Mouse (Mus musculus): ENCODE measurements around the gene Mcf2l.

The Mcf2l gene

DNA sequence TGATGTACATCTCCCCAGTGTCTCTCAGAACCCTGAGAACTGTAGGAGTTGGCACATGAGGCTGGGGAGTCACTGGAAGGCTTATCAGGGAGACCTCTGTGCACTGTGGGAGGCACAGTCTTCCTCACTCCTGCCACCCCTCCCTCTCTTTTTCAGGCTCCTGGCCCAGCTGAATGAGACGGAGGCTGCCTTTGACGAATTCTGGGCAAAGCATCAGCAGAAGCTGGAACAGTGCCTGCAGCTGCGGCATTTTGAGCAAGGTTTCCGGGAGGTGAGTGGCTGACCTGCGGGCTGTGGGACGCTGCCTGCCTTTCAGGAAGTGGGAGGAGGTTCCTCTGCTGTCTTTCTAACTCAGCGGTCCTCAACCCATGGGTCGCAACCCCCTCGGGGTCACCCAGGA lies 126.2 kb downstream of the Mcf2l start:
- DNase-seq = peak; percentile 40

DNA sequence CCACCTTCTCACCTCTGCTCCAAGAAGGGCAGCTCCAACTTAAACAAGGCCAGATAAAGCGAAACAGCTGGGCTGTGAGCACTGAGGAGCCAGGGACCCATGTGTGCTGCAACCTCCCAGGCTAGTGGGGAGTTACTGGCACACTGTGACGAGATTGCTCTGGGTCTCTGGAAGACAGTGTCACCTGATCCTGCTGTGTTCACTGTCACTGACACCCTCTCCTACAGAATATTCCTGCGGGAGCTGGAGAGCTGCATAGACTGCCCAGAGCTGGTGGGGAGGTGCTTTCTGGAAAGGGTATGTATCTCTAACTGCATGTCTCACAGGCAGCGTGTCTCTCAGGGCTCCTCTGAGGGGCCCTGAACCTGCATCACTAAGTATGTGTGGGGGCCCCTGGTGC lies 133.9 kb downstream of the Mcf2l start:
- no peak for DNase-seq

DNA sequence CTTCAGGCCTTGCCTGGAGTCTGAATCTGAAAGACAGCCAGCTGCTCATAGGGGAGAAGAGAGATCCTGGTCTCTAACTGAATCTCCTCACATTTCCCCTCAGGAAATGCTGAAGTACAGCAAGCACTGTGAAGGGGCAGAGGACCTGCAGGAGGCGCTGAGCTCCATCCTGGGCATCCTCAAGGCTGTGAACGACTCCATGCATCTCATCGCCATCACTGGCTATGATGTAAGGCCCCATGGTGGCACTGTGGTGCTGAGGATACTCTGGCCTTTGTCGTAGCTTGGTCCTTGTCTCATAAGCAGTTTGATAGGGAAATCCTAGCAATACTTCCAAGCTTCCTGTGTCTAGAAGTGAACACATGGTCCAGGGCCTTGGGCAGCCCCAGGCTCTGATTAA lies 136.7 kb downstream of the Mcf2l start:
- no peak for DNase-seq

DNA sequence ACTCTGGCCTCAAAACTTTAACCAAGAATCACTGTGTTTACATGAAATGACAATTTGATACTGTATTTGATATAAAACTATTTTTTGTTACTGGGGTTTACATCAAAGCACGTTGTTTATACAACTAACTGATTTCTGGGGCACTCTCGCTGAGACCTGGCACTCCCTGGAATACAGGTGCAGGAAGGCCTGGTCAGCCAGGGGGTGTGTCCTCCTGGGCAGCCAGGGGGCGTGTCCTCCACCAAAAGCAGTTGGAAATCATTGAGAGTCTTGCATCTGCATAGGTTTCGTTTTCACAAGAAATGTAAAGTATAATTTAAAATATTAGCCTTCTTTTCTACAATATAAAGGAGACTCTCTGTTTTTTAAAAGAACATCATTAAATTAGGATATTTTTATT lies 146.0 kb downstream of the Mcf2l start:
- DNase-seq = no peak

DNA sequence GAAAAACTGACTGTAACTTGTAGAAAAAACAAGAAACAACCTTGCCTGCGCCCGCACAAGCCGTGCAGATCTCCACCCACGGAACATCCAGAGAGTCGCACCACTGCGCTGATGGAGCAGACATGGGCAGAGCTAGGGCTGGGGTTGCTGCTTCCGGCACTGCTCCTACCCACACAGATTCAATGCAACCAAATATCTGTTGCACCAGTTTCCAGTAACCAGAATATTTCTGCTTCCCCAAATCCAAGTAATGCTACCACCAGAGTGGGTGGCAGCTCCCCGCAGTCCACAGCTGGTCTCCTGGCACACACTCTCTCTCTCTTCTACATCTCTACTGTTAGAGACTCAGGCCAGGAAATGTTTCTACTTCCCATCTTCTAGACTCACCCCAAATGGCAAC lies 148.2 kb downstream of the Mcf2l start:
- no peak for DNase-seq

DNA sequence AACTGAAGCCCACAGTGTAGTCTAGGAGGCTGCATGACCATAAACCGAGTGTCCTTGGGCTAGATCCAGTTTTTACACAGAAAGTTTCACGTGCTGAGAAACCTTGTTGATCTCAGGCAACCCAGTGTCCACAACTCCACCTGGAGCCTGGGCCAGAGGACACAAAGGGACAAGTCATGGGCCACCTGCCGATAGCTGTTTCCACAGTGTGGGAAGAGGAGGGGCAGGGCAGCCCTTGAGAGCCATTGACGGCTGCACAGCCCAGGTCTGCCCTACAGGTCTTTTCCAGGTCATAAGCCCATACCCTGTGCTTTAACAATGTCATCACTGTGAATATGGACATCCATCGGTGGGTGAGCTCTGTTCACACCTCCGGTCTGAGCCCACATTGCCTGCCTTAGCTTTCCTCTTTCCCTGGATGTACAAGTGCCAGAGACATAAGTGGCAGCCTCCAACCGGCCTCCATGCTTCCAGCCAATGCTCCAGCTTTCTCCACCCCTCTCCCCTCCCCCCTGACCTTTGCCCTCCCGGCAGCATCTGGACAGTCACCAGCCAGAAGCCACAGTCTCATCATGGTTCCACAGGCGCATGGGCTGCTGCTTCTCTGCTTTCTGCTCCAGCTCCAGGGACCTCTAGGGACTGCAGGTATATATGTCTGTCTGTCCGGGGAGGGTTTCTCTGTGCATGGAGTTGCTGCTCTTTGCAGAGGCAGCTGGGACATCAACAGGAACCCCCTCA lies 152.1 kb downstream of the Mcf2l start, which contains the start of gene F7:
Gene F7, plus strand, starts transcription at position 548 of the 738 bp plus-strand sequence.
- DNase-seq = no peak

DNA sequence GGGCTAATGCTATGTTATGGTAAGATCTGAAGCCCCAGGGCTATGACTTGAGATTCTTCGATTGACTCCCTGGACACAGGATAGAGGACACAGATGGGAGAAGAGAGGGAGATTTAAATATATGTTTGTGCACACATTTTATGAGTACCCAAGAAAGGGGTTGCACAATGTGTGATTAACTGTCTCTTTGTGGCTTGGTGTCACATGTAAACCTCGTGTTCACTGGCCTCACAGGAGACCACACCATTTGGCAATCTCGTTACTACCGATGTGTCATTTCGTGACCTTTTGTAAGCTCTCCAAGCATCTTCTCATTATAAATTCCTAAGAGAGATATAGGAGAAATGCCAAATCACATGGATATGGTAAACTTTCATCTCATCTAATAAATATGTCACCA lies 154.0 kb downstream of the Mcf2l start:
- no peak for DNase-seq

DNA sequence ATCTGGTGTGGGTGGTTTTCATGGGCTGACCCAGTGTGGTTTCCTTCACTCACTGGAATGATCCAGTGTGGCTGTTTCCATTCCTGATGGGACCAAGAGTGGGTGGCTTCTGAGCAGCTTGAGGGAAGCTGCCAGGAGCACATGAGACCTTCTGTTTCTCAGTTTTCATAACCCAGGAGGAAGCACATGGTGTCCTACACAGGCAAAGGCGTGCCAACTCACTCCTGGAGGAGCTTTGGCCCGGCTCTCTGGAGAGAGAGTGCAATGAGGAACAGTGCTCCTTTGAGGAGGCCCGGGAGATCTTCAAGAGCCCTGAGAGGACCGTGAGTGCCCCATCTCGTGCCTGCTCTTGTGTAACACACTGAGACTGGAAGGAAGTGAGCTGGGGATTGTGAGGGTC lies 154.9 kb downstream of the Mcf2l start:
- DNase-seq = peak; percentile 35

DNA sequence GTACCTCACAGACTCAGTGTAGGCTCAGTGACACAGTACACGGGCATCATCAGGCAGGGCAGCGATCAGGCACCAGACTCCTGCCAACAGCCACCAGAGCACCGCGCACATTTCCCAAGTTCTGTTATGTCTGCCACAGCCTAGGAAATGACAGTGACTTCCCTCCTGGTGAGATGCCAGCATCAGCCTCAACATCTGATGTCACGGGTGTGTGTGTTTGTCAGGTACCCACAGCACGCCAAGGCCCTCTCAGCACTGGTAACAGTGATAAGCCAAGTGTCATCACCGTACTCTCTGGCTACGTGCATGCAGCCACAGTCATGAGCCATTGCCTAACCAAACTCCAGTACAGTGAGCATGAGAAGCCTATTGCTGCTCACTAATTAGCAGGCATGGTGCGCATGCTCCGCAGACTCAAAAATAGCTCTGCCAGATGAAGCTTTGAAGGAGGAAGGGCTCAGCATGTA lies 162.8 kb downstream of the Mcf2l start:
- DNase-seq = peak; percentile 26

DNA sequence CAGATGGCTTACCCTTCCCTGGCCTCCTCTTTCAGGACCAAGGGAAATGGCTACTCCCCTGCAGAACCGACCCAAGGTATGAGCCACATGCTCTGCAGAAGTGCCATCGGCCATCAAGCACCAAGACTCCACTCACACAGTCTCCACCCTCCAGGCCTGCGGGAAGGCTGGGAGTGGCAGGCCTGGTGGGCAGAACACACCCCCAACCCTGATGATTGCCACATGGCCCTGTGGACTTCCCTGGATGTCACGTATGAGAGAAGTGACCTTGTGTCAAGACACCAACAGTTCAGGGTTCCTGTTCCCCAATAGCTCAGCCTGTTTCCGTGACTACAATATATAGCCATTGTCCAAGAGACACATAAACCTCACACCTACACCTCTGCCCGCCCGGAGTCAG lies 163.4 kb downstream of the Mcf2l start, which contains the start of gene F10:
Gene F10, plus strand, starts transcription at position 294 of the 400 bp plus-strand sequence.
- DNase-seq = no peak

DNA sequence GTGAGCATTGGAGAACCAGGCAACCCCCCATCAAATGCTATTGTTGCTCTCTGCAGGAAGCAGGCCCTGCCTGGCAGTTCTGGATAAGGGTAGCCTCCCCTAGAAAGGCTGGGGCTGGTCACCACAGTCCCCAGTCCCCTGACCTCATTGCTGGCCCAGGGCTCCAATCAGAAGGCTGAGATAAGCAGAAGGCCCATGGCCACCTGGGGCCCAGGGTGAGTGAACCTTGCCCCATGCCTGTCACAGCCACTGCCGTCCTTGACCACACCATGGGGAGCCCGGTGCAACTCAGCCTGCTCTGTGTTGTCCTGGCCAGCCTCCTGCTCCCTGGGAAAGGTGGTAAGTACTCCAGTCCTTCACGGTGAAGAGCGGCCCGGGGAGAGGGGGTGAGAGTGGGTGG lies 164.0 kb downstream of the Mcf2l start:
- no peak for DNase-seq

DNA sequence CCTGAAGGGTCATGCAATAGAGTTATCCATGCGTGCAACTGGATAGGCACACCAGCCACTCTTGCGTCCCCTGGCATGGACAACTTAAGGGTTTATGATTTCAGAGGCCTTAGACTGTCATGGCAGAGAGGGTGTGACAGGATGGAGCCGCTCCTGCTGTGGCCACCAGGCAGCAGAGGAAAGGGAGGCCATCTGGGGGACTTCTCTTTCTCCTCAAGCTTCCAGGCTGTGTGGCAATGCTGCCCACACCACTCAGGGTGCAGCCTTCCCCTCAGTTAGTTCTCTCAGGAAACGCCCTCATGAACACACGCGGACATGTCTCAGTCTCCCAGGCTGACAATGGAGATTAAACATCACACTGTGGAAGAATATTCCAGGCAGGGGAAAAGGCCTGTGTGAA lies 165.4 kb downstream of the Mcf2l start:
- no peak for DNase-seq

DNA sequence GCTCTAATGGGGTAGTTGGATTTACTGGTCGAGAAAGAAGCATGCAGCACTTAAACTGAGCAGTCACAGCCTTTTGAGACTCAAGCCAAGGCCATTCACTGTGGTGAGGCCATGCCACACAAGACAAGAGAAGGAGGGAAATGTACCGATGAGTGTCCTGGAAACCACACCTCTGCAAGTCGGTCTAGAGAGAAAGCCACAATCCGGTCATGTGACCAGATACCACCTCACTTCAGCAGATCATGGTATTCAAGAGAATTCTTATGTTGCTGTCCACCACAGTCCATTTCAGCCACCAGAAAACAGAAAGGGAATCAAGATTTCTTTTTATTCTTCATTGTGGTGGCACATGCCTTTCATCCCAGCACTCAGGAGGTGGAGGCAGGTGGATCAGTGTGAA lies 167.9 kb downstream of the Mcf2l start:
- DNase-seq = no peak

DNA sequence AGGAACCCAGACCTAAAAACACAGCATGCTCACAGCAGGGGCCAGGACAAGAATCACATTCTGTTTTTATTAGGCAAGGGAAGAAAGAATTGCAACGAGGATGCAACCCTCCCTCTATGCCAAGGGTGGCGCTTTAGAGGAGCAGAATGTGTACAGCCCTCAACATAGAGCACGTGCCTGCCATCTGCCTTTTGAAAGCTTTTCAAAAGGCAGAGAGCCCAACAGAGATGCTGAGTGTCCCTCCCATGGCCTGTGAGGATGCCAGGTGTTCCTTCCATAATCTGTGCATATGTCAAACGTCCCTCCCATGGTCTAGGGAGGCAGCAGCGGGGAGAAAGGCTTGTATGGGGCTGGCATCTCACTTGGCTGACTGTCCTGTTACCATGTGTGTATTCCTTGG lies 174.0 kb downstream of the Mcf2l start:
- no peak for DNase-seq

DNA sequence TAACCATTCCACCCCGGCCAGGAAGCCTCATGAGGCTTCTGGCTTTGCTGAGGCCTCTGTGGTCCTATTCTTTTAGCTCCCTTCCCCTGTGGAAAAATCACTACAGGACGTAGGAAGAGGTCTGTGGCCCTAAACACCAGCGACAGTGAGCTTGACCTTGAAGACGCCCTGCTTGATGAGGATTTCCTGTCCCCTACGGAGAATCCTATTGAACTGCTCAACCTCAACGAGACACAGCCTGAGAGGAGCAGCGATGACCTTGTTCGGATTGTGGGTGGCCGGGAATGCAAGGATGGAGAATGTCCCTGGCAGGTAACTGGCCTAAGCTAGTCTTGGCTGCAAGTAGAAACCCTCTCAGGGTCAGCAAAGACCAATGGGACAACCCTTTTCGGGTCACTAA lies 176.9 kb downstream of the Mcf2l start:
- DNase-seq = no peak

DNA sequence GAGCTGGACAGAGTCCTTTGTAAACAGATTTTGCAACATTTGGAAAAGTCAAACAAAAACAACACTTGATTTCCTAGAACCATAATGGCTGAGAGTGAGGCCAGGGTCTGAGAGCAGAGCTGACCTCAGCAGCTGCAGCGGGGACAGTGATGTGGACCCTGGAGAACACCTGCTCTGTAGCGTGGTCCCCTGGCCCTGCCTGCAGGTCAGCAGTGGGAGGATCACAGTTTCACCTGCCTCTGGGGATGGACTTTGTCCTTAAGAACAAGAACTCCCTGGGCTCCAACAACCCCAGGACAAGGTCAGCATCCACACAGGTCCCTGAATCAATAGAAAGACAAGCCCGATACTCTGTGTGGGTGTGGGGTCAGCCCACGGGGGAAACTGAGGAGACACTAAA lies 183.7 kb downstream of the Mcf2l start:
- DNase-seq = no peak

DNA sequence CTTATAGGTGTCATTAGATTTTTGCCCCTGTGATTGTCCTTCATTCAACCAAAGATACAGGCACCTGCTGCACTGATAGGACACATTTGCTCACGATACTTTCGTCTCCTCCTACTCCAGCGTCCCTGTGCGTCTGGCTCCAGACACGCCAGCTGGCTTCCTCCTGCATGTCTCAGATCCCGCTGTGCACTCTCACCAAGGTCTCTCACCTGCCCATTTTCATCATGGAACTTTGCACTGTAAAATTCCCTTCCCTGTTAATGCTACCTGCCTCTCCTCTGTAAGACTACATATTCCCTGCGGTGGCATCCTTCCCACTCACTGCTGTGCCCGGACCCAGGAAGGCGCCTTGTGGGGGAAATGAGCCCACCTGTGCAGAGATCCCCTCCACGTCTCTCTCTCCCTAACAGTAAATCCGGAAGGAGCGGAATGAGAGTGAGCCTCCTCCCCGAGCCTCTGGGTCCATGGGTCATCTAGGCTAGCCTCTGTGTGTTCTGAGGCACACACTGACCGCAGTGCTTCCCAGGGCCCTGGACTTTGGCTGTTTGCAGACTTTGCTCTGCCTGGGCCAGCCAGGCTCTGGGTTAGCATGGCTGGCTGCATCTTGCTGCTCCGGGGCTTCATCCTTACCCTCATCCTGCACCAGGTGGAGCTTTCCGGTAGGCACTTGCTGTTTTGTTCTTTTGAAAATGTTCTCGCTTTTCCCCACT lies 187.0 kb downstream of the Mcf2l start, which contains the start of gene Proz:
Gene Proz, plus strand, starts transcription at position 474 of the 710 bp plus-strand sequence.
- no peak for DNase-seq

DNA sequence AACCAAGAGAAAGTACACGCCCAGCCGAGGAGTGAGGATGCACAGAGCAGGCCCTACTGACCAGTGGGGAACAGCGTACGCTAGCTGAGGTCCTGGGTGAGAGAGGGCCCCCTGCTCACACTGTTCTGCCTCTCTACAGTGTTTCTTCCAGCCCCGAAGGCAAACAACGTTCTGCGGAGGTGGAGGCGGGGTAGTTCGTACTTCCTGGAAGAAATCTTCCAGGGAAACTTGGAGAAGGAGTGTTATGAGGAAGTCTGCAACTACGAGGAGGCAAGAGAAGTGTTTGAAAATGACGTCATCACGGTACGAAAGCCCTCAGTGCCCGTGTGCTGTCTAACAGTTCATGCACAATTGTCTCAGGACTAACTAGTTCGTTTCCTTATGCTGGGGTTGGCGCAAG lies 189.5 kb downstream of the Mcf2l start:
- DNase-seq = no peak
